Mouse (Mus musculus) ES-Bruce4 (cell line): ENCODE measurements around the gene Arid1b. TPM values are rescaled to one million over a fixed set of nuclear protein-coding genes. Genes with fewer than 3 reads are reported as not detected.

Experiments
- H3K27ac ChIP-seq: 2 replicates; pipeline ENCODE4 v1.5.1; 2012; ENCODE audit warnings: low read length, inconsistent platforms; ENCODE audit not compliant: insufficient read depth
- H3K27me3 ChIP-seq: 2 replicates; pipeline ENCODE4 v1.6.1; 2012; ENCODE audit warnings: mild to moderate bottlenecking, low read length, inconsistent platforms; ENCODE audit not compliant: control insufficient read depth, poor library complexity, insufficient read depth, severe bottlenecking
- H3K36me3 ChIP-seq: 2 replicates; pipeline ENCODE4 v1.6.1; 2012; ENCODE audit warnings: inconsistent platforms, mild to moderate bottlenecking, low read length, moderate library complexity; ENCODE audit not compliant: control insufficient read depth, poor library complexity, insufficient read depth, severe bottlenecking
- H3K4me1 ChIP-seq: one replicate; pipeline ENCODE4 v1.8.1; 2011; ENCODE audit warnings: low read length; ENCODE audit not compliant: control insufficient read depth, insufficient read depth
- H3K4me3 ChIP-seq: 2 replicates; pipeline ENCODE4 v1.5.1; 2011; ENCODE audit warnings: low read depth, mild to moderate bottlenecking, low read length
- H3K9ac ChIP-seq: 2 replicates; pipeline ENCODE4 v1.6.1; 2012; ENCODE audit warnings: low read depth, mild to moderate bottlenecking, inconsistent platforms; ENCODE audit not compliant: poor library complexity, severe bottlenecking
- H3K9me3 ChIP-seq: replicated peaks from 2 replicates; pipeline ENCODE4 v1.6.1; 2012; ENCODE audit warnings: mild to moderate bottlenecking, low read length, inconsistent platforms; ENCODE audit not compliant: control insufficient read depth, poor library complexity, insufficient read depth, severe bottlenecking
- CTCF ChIP-seq: IDR thresholded peaks from one replicate; pipeline ENCODE4 v1.8.1; 2011; ENCODE audit warnings: low read depth, low read length
- EP300 ChIP-seq: IDR thresholded peaks from 2 replicates; pipeline ENCODE4 v1.6.1; 2011; ENCODE audit warnings: low read depth, low read length; ENCODE audit not compliant: insufficient read depth
- POLR2A ChIP-seq: IDR thresholded peaks from one replicate; pipeline ENCODE4 v1.8.1; 2011; ENCODE audit warnings: low read length; ENCODE audit not compliant: insufficient read depth
- polyA plus RNA-seq: library from polyadenylated mRNA; stranded (reverse); fragments of >200 nt; gene quantifications from 2 replicates; pipeline ENCODE4 v1.2.4, GENCODE M21; 2011; ENCODE audit warnings: low read depth; ENCODE audit not compliant: missing spikeins, insufficient read depth, insufficient read length

Arid1b gene
- polyA plus RNA-seq, 1 experiment, result 20.4 TPM

DNA sequence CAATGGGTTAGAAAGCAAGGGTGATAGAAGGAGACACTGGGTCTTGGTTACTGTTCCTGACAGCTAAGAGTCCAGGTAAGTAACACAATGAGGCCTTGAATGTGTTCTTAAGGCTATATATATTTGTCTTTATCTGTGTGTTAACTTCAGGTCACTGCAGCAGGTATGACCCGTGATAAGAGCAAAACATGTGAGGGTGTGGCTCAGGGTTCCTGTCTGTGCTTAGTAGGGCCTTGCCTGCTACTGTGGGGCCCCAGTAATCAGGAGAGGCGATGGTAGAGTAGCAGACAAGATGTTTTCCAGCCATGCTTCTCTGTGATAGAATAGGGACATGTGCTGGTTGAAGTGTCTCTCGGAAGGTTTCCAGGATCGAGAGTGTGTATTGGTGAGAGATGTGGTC, 118.0 kb downstream of the Arid1b start:
- Histone ChIP-seq H3K4me3 (no peak overlapping the region), H3K4me1 (no peaks in the 10 kb centered on the region), H3K27ac (no peak overlapping the region), H3K27me3 (no peaks in the 10 kb centered on the region), H3K9me3 (no peaks in the 10 kb centered on the region), H3K36me3 (no peaks in the 10 kb centered on the region), H3K9ac (no peak overlapping the region)
- no peak for TF ChIP-seq EP300
- no peak for TF ChIP-seq CTCF
- no peak for TF ChIP-seq POLR2A

- H3K27ac ChIP-seq, result no peak overlapping the region
- H3K9me3 ChIP-seq, result no peaks in the 10 kb centered on the region
- H3K27me3 ChIP-seq, result no peaks in the 10 kb centered on the region
- TF ChIP-seq EP300 (no peak), CTCF (no peak), POLR2A (no peak)
- no peak overlapping the region for H3K9ac ChIP-seq
- no peak overlapping the region for H3K4me3 ChIP-seq
- no peaks in the 10 kb centered on the region for H3K36me3 ChIP-seq
- no peaks in the 10 kb centered on the region for H3K4me1 ChIP-seq
Measured at GRCm38 (mm10) chr17:5115952-5116351, 121.8 kb downstream of the Arid1b start.

GRCm38 (mm10) chr17:5116990-5117389, 122.9 kb downstream of the Arid1b start:
- no peaks in the 10 kb centered on the region for H3K36me3 ChIP-seq
- no peak overlapping the region for H3K9ac ChIP-seq
- no peak overlapping the region for H3K27ac ChIP-seq
- no peaks in the 10 kb centered on the region for H3K9me3 ChIP-seq
- H3K27me3 ChIP-seq, result no peaks in the 10 kb centered on the region
- no peaks in the 10 kb centered on the region for H3K4me1 ChIP-seq
- TF ChIP-seq CTCF (no peak), EP300 (no peak)
- H3K4me3 ChIP-seq, result no peak overlapping the region

DNA sequence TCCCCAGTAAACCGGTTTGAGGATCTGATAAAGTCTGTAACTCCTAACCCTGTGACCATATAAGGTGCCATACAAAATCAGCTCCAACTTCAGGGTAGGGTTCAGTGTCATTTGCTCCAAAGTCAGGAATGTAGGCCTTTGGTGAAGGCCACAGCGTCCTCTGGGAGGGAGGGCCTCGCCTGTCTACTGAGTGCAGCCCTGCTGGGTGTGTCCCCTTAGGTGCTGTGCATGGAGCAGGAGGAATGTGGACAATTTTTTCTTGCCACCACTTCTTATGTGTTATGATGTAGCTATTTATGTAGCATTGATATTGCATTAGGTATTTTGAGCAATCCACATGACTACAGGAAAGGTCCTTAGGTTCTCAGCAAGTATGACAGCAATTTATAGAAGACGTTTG, 124.0 kb downstream of the Arid1b start:
- no peaks in the 10 kb centered on the region for H3K9me3 ChIP-seq
- no peak for TF ChIP-seq CTCF
- no peak for TF ChIP-seq POLR2A
- no peak for TF ChIP-seq EP300

DNA sequence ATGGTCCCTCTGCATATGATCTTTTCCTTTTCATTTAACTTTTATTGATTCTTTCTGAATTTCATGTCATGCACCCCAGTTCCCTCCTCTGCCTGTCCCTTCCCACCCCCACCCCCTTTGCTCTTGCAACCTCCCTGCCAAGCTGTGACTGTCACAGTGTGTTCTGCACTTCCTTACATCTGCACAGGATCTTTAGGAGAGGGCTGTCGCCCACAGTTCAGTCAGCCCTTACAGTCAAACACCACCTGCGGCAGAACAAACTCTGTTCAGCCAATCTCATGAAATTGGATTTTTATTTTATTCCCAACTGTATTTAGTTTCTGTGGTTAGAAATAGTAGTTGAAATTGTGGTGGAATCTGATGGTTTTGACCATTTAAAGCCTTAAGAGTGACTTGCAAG, 130.5 kb downstream of the Arid1b start:
- Histone ChIP-seq H3K27ac (no peak overlapping the region), H3K36me3 (no peaks in the 10 kb centered on the region), H3K4me1 (no peaks in the 10 kb centered on the region), H3K9me3 (no peaks in the 10 kb centered on the region), H3K4me3 (no peak overlapping the region), H3K27me3 (no peaks in the 10 kb centered on the region), H3K9ac (no peak overlapping the region)
- no peak for TF ChIP-seq POLR2A
- TF ChIP-seq EP300, result no peak
- no peak for TF ChIP-seq CTCF

More for the DNA sequence above, 124.0 kb downstream of the Arid1b start:
- Histone ChIP-seq H3K27me3 (no peaks in the 10 kb centered on the region), H3K27ac (no peak overlapping the region), H3K36me3 (no peaks in the 10 kb centered on the region), H3K4me1 (no peaks in the 10 kb centered on the region), H3K9ac (no peak overlapping the region), H3K4me3 (no peak overlapping the region)

- H3K4me1 ChIP-seq, result peaks cover 1% of the 10 kb centered on the region
- H3K36me3 ChIP-seq, result no peaks in the 10 kb centered on the region
- H3K9me3 ChIP-seq, result no peaks in the 10 kb centered on the region
- no peak for TF ChIP-seq EP300
- no peak for TF ChIP-seq CTCF
- no peak for TF ChIP-seq POLR2A
- H3K27ac ChIP-seq, result no peak overlapping the region
- H3K9ac ChIP-seq, result no peak overlapping the region
- H3K27me3 ChIP-seq, result no peaks in the 10 kb centered on the region
- no peak overlapping the region for H3K4me3 ChIP-seq
Measured at GRCm38 (mm10) chr17:5125084-5125855, 131.1 kb downstream of the Arid1b start.
